Mouse (Mus musculus): ENCODE measurements at regions not wholly inside any gene's neighbourhood (a gene's known extent, or its start where the extent isn't known, plus 50 kb on each side); places are given as distances from the start of the nearest gene placed in this dataset.

DNA sequence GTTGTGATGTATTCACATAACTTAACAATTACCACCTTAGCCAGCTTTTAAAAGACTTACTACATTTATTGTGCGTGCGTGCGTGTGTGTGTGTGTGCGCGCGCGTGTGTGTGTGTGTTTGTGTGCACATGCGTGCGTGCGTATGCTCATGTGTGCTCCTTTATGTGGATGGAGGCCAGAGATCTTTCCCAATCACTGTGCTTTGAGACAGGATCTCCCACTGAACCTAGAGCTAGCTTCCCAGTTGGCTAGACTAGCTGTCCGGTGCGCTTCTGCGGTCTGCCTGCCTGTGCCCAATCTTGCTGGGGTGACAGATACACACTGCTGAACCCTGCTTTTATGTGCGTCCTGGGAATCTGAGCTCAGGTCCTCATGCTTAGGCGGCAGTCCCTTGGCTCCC is 50.1 kb upstream of the Arhgap29 start:
- DNase-seq (ENCODE audit: low read depth, low spot score) = no peak

DNA sequence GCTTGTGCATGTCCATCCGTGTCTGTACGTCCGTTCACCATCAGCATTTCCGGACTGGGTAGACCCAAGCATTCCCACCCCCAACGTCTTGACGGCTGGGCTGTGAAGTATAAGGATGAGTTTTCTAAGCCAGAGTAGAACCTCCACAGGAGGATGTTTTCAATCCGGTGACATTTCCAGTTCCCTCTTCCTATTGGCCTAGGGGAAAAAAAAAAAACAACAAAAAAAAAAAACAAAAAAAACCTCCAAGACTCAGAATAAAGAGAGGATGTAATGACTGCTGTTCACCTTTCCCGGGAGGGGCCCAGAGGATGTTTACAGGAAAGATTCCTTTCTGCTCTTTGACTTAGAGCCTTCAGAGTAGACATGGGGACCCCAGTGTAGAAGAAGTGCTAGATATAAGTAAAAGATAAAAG is 51.9 kb upstream of the Arhgap29 start:
- DNase-seq (ENCODE audit: low read depth, low spot score) = no peak

DNA sequence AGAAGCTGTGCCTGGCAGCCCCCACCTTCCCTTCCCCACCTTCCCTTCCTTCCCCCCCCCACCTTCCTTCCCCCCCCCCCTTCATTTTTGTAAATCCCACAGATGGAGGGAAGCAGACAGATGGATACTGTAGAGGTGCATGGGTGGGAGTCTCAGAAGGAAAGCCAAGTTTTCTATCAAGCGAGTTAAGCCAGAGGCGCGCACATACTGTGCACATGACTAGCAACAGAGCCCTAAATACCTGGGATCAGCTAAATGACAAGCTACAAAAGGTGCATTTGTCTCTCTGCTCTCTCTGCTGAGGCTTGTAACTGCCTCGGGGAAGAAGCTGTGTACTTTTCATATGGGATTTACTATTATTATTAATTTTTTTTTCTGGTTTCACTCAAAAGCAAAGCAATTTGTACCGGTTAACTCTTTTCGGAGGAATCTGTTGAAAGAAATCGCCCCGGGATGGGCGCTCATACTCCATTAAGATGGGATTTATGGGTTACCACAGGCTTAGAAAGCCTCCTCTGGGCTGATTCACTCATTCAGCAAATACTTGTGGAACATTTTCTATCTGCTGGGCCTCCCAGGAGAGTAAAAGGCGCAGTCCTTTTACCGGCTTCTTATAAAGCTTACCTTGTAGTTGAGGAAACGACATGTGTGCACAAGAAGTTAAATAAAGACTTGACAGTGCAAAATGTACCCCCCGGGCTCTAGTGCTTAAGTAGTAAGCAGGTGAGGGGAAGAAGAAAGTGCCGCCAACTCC is 54.3 kb upstream of the Arhgap29 start:
- DNase-seq (ENCODE audit: low read depth, low spot score) = no peak

- DNase-seq (ENCODE audit: low read depth, low spot score) = no peak
Observed at GRCm38 (mm10) chr3:121893606-121894005, 58.7 kb upstream of the Arhgap29 start.

GRCm38 (mm10) chr3:121892675-121893074 is 59.7 kb upstream of the Arhgap29 start:
- no peak for DNase-seq (ENCODE audit: low read depth, low spot score)

DNA sequence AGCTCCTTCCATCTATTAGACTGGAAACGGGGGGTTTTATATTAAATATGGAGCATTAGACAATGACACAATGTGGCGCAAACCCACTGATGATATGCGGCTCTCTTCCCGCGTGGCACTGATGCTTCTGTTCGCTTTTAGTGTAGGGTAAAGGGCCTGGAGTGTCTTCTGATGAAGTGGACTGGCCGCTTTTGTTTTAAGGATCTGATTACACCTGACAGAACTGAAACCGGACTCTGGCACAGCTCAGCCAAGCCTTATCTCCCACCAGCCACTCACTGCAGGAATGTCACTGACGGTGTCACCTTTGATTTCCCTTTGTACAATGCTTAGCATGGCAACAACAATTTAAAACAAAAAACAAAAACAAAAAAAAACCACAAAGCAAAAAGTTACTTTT is 61.0 kb upstream of the Arhgap29 start:
- DNase-seq (ENCODE audit: low read depth, low spot score) = no peak

- no peak for DNase-seq (ENCODE audit: low read depth, low spot score)
Observed at GRCm38 (mm10) chr3:121890563-121890962, 61.8 kb upstream of the Arhgap29 start.

- no peak for DNase-seq (ENCODE audit: low read depth, low spot score)
Observed at GRCm38 (mm10) chr3:121886870-121887605, 65.3 kb upstream of the Arhgap29 start.

- no peak for DNase-seq (ENCODE audit: low read depth, low spot score)
Observed at GRCm38 (mm10) chr3:121886309-121886708, 66.0 kb upstream of the Arhgap29 start.

- no peak for DNase-seq (ENCODE audit: low read depth, low spot score)
Observed at GRCm38 (mm10) chr3:121885265-121886178, 66.8 kb upstream of the Arhgap29 start.

GRCm38 (mm10) chr3:121884328-121885248 is 67.8 kb upstream of the Arhgap29 start:
- peak; percentile 89 for DNase-seq (ENCODE audit: low read depth, low spot score)

DNA sequence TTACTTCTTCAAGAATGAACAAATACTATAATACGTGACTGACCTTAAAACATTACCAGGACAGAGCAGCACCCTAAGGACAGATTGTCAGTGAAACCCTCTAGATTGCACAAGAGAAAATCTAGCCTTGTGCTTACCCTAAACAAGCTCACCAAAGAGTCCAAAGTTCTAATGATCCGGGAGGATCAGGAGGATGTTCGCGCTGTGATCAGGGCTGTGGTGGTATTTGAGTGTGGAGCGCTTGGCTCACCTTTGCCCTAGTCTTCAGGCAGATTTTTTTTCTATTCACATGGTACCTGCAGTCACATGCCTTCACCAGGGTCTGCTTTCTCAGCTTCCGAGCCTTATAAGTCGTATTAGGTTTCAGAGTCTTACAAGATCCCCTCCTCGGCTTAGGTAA is 65.3 kb upstream of the Abcd3 start:
- no peak for DNase-seq (ENCODE audit: low read depth, low spot score)

- DNase-seq (ENCODE audit: low read depth, low spot score) = no peak
Observed at GRCm38 (mm10) chr3:121875072-121875471, 60.0 kb upstream of the Abcd3 start.

- no peak for DNase-seq (ENCODE audit: low read depth, low spot score)
Observed at GRCm38 (mm10) chr3:121874576-121874975, 59.5 kb upstream of the Abcd3 start.

DNA sequence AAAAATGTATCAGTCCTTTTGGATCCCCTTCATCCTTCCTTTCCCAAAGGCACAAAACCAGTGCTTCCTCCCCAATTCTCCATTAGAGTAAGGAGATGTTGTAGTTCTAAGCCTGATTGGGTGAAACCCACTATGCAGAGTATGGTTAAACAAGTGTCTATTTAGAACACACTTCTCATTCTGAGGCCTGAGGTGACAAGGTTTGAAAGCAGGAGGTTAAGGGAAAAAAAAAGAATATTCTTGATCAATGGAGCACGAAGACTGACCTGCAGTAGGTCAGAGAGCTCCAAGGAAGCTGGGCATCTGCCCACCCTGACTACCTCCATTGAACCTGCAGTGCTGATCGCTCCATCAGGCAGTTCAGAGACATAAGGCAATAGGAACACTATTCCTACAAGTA is 58.5 kb upstream of the Abcd3 start:
- DNase-seq (ENCODE audit: low read depth, low spot score) = no peak

DNA sequence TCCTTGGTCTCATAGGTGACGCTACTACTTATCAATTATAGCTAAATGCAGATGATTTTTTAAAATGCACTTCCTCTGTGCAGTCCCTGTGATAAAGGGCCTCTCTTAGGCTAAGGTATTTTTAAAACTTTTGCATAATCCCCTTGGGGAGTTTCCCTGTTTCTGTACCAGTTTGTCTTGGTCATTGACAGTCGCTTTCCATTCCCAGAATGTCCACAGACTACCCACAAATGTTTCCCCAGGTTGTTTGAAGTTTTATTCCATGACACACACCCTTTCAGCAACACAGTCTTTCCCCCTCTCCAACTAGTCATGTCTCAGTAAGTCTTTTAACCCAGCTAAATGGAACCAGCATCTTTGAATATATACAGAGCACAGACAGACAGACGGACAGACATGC is 57.6 kb upstream of the Abcd3 start:
- DNase-seq (ENCODE audit: low read depth, low spot score) = no peak

GRCm38 (mm10) chr3:121871795-121872194 is 56.7 kb upstream of the Abcd3 start:
- DNase-seq (ENCODE audit: low read depth, low spot score) = no peak

- DNase-seq (ENCODE audit: low read depth, low spot score) = no peak
Observed at GRCm38 (mm10) chr3:121870726-121871125, 55.6 kb upstream of the Abcd3 start.

- DNase-seq (ENCODE audit: low read depth, low spot score) = no peak
Observed at GRCm38 (mm10) chr3:121869694-121870093, 54.6 kb upstream of the Abcd3 start.

- no peak for DNase-seq (ENCODE audit: low read depth, low spot score)
Observed at GRCm38 (mm10) chr3:121867301-121867700, 52.2 kb upstream of the Abcd3 start.
